Mouse (Mus musculus): ENCODE measurements around the gene Dhcr7.

Gene Dhcr7

DNA sequence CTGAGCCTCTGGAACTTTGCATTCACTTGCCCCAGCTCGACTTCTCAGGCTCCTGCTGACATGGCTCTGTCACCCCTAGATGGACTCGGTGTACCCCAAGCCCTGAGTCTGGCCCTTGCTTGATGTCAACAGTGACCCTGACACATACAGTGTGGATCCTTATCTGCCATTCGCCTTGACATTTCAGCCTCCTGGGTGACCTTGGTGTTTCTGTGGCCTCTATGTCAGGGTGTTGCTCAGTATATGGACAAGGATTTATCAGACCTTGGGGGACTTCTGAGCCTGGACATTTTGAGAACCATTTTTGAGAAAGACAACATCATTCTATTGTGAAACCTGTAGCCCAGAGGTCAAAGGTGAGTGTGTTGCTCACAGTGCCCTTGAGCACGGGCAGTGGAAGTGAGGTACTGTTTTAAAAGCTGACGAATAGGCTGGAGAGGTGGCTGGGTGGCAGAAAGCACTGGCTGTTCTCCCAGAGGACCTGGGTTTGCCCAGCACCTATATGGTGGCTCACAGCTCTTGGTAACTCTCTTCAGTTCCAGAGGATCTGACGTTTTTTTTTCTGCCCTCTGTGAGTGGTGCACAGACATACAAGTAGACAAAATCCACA, 10.7 kb downstream of the Dhcr7 start:
- no peak for DNase-seq

DNA sequence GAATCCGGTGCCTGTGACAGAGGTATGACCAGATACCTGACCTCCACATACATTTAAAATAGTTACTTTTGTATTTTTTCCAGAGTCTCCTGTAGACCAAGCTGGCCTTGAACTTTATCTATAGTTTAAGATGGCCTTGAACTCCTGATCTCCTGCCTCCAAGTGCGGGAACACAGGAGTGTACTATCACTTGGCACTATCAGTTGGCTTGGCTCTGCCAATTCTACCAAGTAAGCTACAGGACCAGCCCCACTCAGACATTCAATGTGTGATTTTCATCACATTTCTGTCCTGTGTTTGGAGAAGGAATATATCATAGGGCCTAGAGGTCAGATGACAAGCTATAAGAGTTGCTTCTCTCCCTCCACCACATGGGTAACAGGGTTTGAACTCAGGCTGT, 11.4 kb downstream of the Dhcr7 start:
- no peak for DNase-seq

DNA sequence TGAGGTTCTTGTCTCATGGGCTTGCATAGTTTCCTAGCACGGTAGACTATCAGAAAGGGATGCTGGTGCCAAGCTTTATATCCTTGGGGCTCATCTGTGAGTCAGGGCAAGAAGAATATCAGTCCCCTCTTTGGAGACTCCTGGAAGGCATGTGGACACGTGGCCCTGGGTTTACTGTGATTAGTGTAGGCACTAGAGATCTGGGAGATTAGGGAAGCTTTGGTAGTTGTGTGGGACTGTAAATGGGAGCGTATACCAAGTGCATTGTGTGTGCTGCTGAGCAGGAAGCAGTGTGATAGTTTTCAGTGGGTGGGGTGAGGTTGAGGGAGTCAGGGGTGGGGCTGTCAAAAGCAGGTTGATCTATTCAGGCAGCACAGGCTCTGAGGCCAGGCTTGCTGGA, 12.0 kb downstream of the Dhcr7 start:
- DNase-seq, result no peak

GRCm38 (mm10) chr7:143837705-143838358, 14.9 kb downstream of the Dhcr7 start:
- DNase-seq, result no peak

DNA sequence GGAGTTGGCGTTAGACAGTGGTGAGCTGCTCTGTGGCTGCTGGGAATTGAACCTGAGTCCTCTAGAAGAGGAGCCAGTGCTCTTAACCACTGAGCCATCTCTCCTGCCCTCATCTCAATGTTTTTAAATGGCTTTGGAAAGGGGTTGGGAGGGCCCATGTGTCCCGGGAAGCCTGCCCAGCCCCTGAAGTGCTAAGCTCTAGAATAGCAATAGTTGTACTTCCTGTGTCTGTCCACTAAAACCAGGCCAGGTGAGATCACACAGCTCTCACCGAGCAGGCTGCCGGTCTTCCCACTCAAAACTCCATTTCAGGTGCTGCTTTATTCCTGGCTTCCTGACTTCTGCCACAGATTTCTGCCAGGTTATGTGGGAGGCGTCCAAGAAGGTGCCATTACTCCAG, 17.2 kb downstream of the Dhcr7 start:
- DNase-seq, result no peak

DNA sequence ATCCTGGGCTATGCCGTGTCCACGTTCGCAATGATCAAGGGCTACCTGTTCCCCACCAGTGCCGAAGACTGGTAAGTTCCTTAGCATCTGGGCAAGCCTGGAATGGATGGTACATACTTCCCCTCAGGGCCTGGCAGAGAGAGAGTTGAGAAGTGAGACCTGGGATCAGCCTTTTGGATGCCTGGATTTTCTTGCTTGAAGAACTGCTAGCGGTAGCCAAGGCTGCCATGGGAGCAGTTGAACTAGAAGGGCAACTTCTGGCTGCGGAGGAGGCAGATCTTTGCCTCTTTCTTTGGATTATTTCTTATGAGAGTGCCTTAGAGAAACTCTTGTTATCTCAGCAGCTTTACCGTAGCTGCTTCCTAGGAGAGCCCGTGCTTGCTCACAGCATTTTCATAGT, 18.4 kb downstream of the Dhcr7 start:
- DNase-seq, result no peak

DNA sequence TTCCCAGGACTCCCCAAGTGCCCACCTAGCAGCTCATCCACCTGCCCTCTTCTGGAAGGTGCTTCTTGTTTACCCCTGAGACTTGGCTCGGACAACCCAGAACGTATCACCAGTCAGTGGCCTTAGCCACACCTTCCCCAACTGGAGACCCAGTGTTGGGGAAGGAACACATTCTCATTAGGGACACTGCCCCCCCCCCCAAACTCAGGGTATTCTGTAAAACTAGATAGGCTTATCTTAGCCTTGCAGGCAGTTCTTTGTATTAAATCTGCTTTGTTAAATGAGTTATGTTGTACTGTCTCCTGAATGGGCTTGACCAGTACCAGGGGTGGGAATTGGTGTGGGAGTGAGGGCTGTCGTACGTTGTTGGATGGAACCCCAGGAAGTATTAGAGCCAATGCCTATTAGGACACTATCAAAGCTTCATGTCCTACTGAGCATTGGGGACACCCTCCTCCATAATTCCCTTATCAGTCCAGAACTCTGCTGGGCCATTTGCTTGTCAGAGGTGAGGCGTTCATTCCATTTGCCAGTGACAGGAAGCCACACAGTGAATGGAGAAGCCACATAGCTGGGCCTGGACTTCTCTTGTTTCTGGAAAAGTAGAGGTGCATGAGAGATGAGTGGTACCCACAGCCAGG, 25.3 kb downstream of the Dhcr7 start:
- no peak for DNase-seq

- DNase-seq, result no peak
Observed at GRCm38 (mm10) chr7:143848768-143849482, 26.0 kb downstream of the Dhcr7 start.

GRCm38 (mm10) chr7:143866538-143866937, 43.6 kb downstream of the Dhcr7 start, which contains the start of gene Gm498:
TSS of gene Gm498 (plus strand) at chr7:143866838.
- DNase-seq, result no peak

DNA sequence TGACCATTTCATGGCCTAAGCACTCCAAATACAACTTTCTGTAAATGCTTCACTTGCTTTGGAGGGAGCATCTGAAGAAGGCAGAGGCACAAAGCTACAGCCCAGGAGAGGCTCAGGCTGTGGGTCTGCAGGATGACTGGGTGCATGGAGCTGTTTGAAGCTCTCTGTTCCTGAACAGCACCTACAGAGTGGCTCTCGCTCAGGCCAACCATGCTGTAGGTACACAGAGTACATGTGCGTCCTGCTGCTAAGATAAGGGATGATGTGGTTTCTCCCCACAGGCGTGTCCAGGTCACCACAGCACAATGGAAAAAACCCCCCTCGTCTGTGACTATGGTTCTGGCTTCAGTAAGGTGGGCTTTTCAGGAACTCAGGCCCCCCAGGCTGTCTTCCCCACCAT, 45.9 kb downstream of the Dhcr7 start:
- DNase-seq, result no peak

- DNase-seq, result no peak
Observed at GRCm38 (mm10) chr7:143883717-143884116, 60.8 kb downstream of the Dhcr7 start.

DNA sequence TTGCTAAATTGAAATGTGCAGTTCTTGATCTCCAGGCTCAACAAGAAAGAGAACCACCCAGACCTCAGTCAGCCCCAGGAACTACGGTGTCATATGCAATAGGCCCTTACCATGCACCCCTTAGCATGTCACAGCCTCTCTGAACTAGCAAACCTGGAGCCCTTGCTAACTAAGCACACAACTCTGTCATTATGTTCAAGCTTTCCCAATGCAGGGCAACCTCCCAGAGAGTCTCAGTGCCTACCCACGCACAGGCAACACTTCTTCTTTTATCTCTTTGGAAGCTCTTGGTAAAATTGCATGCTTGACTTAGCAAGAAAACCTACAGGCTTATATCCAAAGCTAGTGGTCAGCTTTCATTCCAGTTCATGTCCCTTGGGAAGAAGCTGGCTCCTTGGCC, 68.2 kb downstream of the Dhcr7 start:
- no peak for DNase-seq

GRCm38 (mm10) chr7:143892361-143892760, 69.4 kb downstream of the Dhcr7 start:
- DNase-seq, result no peak
